Mouse (Mus musculus): ENCODE measurements around the gene Ampd2.

The Ampd2 gene

GRCm38 (mm10) chr3:108086470-108086979 is at the start of gene Ampd2:
Gene Ampd2 (minus strand): TSS chr3:108086651.
- in situ Hi-C loops (cut with MboI; ENCODE audit: low pct_unique_long_range_greater_than_20kb in 1 of 2, low sequenced_read_pairs in 2 of 2, unreplicated experiment in 1 of 2): no loop called here

- in situ Hi-C loops (cut with MboI; ENCODE audit: low pct_unique_long_range_greater_than_20kb in 1 of 2, low sequenced_read_pairs in 2 of 2, unreplicated experiment in 1 of 2): no loop called here
These were observed 48.2 kb upstream of the Ampd2 start for GRCm38 (mm10) chr3:108134701-108135100.

- in situ Hi-C loops (cut with MboI; ENCODE audit: low pct_unique_long_range_greater_than_20kb in 1 of 2, low sequenced_read_pairs in 2 of 2, unreplicated experiment in 1 of 2): no loop called here
These were observed 46.0 kb upstream of the Ampd2 start for GRCm38 (mm10) chr3:108132484-108132883.

- in situ Hi-C loops (cut with MboI; ENCODE audit: low pct_unique_long_range_greater_than_20kb in 1 of 2, low sequenced_read_pairs in 2 of 2, unreplicated experiment in 1 of 2): no loop called here
These were observed 45.4 kb upstream of the Ampd2 start for GRCm38 (mm10) chr3:108131821-108132220.

- in situ Hi-C loops (cut with MboI; ENCODE audit: low pct_unique_long_range_greater_than_20kb in 1 of 2, low sequenced_read_pairs in 2 of 2, unreplicated experiment in 1 of 2): no loop called here
These were observed 44.8 kb upstream of the Ampd2 start for GRCm38 (mm10) chr3:108131216-108131615.

GRCm38 (mm10) chr3:108129804-108130203 is 43.4 kb upstream of the Ampd2 start:
- in situ Hi-C loops (cut with MboI; ENCODE audit: low pct_unique_long_range_greater_than_20kb in 1 of 2, low sequenced_read_pairs in 2 of 2, unreplicated experiment in 1 of 2): no loop called here

GRCm38 (mm10) chr3:108129367-108129766 is 42.9 kb upstream of the Ampd2 start:
- in situ Hi-C loops (cut with MboI; ENCODE audit: low pct_unique_long_range_greater_than_20kb in 1 of 2, low sequenced_read_pairs in 2 of 2, unreplicated experiment in 1 of 2): no loop called here

- in situ Hi-C loops (cut with MboI; ENCODE audit: low pct_unique_long_range_greater_than_20kb in 1 of 2, low sequenced_read_pairs in 2 of 2, unreplicated experiment in 1 of 2): no loop called here
These were observed 42.1 kb upstream of the Ampd2 start for GRCm38 (mm10) chr3:108128520-108128919.

GRCm38 (mm10) chr3:108126327-108126726 is 39.9 kb upstream of the Ampd2 start:
- in situ Hi-C loops (cut with MboI; ENCODE audit: low pct_unique_long_range_greater_than_20kb in 1 of 2, low sequenced_read_pairs in 2 of 2, unreplicated experiment in 1 of 2): no loop called here

- in situ Hi-C loops (cut with MboI; ENCODE audit: low pct_unique_long_range_greater_than_20kb in 1 of 2, low sequenced_read_pairs in 2 of 2, unreplicated experiment in 1 of 2): no loop called here
These were observed 37.7 kb upstream of the Ampd2 start for GRCm38 (mm10) chr3:108124131-108124530.

- in situ Hi-C loops (cut with MboI; ENCODE audit: low pct_unique_long_range_greater_than_20kb in 1 of 2, low sequenced_read_pairs in 2 of 2, unreplicated experiment in 1 of 2): no loop called here
These were observed 36.8 kb upstream of the Ampd2 start for GRCm38 (mm10) chr3:108123242-108123641.

GRCm38 (mm10) chr3:108121101-108121500 is 34.6 kb upstream of the Ampd2 start:
- in situ Hi-C loops (cut with MboI; ENCODE audit: low pct_unique_long_range_greater_than_20kb in 1 of 2, low sequenced_read_pairs in 2 of 2, unreplicated experiment in 1 of 2): no loop called here

GRCm38 (mm10) chr3:108117465-108117864 is 31.0 kb upstream of the Ampd2 start:
- in situ Hi-C loops (cut with MboI; ENCODE audit: low pct_unique_long_range_greater_than_20kb in 1 of 2, low sequenced_read_pairs in 2 of 2, unreplicated experiment in 1 of 2): no loop called here

GRCm38 (mm10) chr3:108113591-108114289 is 27.3 kb upstream of the Ampd2 start:
- in situ Hi-C loops (cut with MboI; ENCODE audit: low pct_unique_long_range_greater_than_20kb in 1 of 2, low sequenced_read_pairs in 2 of 2, unreplicated experiment in 1 of 2): no loop called here

- in situ Hi-C loops (cut with MboI; ENCODE audit: low pct_unique_long_range_greater_than_20kb in 1 of 2, low sequenced_read_pairs in 2 of 2, unreplicated experiment in 1 of 2): no loop called here
These were observed 26.2 kb upstream of the Ampd2 start for GRCm38 (mm10) chr3:108112666-108113065.

GRCm38 (mm10) chr3:108112246-108112645 is 25.8 kb upstream of the Ampd2 start:
- in situ Hi-C loops (cut with MboI; ENCODE audit: low pct_unique_long_range_greater_than_20kb in 1 of 2, low sequenced_read_pairs in 2 of 2, unreplicated experiment in 1 of 2): no loop called here

GRCm38 (mm10) chr3:108111320-108111719 is 24.9 kb upstream of the Ampd2 start:
- in situ Hi-C loops (cut with MboI; ENCODE audit: low pct_unique_long_range_greater_than_20kb in 1 of 2, low sequenced_read_pairs in 2 of 2, unreplicated experiment in 1 of 2): no loop called here

- in situ Hi-C loops (cut with MboI; ENCODE audit: low pct_unique_long_range_greater_than_20kb in 1 of 2, low sequenced_read_pairs in 2 of 2, unreplicated experiment in 1 of 2): no loop called here
These were observed 18.8 kb upstream of the Ampd2 start for GRCm38 (mm10) chr3:108105281-108105680.

GRCm38 (mm10) chr3:108102075-108102474 is 15.6 kb upstream of the Ampd2 start:
- in situ Hi-C loops (cut with MboI; ENCODE audit: low pct_unique_long_range_greater_than_20kb in 1 of 2, low sequenced_read_pairs in 2 of 2, unreplicated experiment in 1 of 2): no loop called here

- in situ Hi-C loops (cut with MboI; ENCODE audit: low pct_unique_long_range_greater_than_20kb in 1 of 2, low sequenced_read_pairs in 2 of 2, unreplicated experiment in 1 of 2): no loop called here
These were observed 15.1 kb upstream of the Ampd2 start for GRCm38 (mm10) chr3:108101594-108101993.
